Mouse (Mus musculus) heart, postnatal 0 days (tissue): ENCODE measurements at regions not wholly inside any gene's neighbourhood (a gene's known extent, or its start where the extent isn't known, plus 50 kb on each side); places are given as distances from the start of the nearest gene placed in this dataset.

Experiments used
- CTCF ChIP-seq: IDR thresholded peaks from 2 replicates; pipeline ENCODE4 v1.5.1; 2016; ENCODE audit warnings: antibody characterized with exemption, control low read depth, low read depth
- EP300 ChIP-seq: IDR thresholded peaks from 2 replicates; pipeline ENCODE4 v1.6.1; 2016; ENCODE audit warnings: antibody characterized with exemption, low read depth

- TF ChIP-seq CTCF (no peak), EP300 (no peak)
Observed at GRCm38 (mm10) chr5:101565770-101566169, 99.0 kb downstream of the Nkx6-1 start.
